Mouse (Mus musculus) midbrain, embryonic 15.5 days (tissue): ENCODE measurements around the gene Cdk13. TPM values are rescaled to one million over a fixed set of nuclear protein-coding genes. Genes with fewer than 3 reads are reported as not detected.

Experiments
- ATAC-seq: fragments of 200-750 bp; cut with Nextera tagmentation; replicated peaks from 2 replicates; pipeline ENCODE4 v1.8.0; 2017; ENCODE audit warnings: moderate TSS enrichment
- H3K27ac ChIP-seq: fragments of 300-500 bp; sonication (generic); 2 replicates; pipeline ENCODE4 v1.5.1; 2015; ENCODE audit warnings: mild to moderate bottlenecking, inconsistent platforms
- H3K27me3 ChIP-seq: fragments of 300-500 bp; sonication (generic); replicated peaks from 2 replicates; pipeline ENCODE4 v1.6.1; 2015; ENCODE audit warnings: inconsistent platforms
- H3K36me3 ChIP-seq: fragments of 300-500 bp; sonication (generic); replicated peaks from 2 replicates; pipeline ENCODE4 v1.6.1; 2015; ENCODE audit warnings: inconsistent platforms
- H3K4me1 ChIP-seq: fragments of 300-500 bp; sonication (generic); 2 replicates; pipeline ENCODE4 v1.6.1; 2015; ENCODE audit warnings: inconsistent platforms
- H3K4me2 ChIP-seq: fragments of 300-500 bp; sonication (generic); 2 replicates; pipeline ENCODE4 v1.6.1; 2015; ENCODE audit warnings: inconsistent platforms, mild to moderate bottlenecking, moderate library complexity
- H3K4me3 ChIP-seq: fragments of 300-500 bp; sonication (generic); 2 replicates; pipeline ENCODE4 v1.5.1; 2015; ENCODE audit warnings: mild to moderate bottlenecking, inconsistent platforms
- H3K9ac ChIP-seq: fragments of 300-500 bp; sonication (generic); 2 replicates; pipeline ENCODE4 v1.6.1; 2015; ENCODE audit warnings: mild to moderate bottlenecking, inconsistent platforms
- H3K9me3 ChIP-seq: fragments of 300-500 bp; sonication (generic); 2 replicates; pipeline ENCODE4 v1.6.1; 2016; ENCODE audit warnings: inconsistent platforms
- WGBS: fragments of 180-500 bp; shearing (Covaris S2); methylation state at CpG from one replicate; pipeline ENCODE4 v1.1.7; 2015; ENCODE audit warnings: mixed read lengths; 5-methylcytosine and 5-hydroxymethylcytosine counted together
- polyA plus RNA-seq: library from polyadenylated mRNA; unstranded; fragments of >200 nt; fragmentation: Nextera tagmentation; extraction: Ambion mirVana; gene quantifications from 2 replicates; pipeline ENCODE4 v1.2.1, GENCODE M21; 2015

Gene Cdk13
- polyA plus RNA-seq, 1 experiment from 2014 or later = 19.4 TPM

- no peaks in the 10 kb centered on the region for H3K9me3 ChIP-seq
- H3K4me3 ChIP-seq = no peak overlapping the region
- ATAC-seq = no peak
- no peak overlapping the region for H3K9ac ChIP-seq
- no peaks in the 10 kb centered on the region for H3K4me1 ChIP-seq
- no peaks in the 10 kb centered on the region for H3K27me3 ChIP-seq
- WGBS = 95% methylated on average over 4 of the region's 4 CpGs
- no peaks in the 10 kb centered on the region for H3K36me3 ChIP-seq
- no peak overlapping the region for H3K27ac ChIP-seq
- no peak overlapping the region for H3K4me2 ChIP-seq
Observed at GRCm38 (mm10) chr13:17727922-17728321, 77.0 kb downstream of the Cdk13 start.

- no peak overlapping the region for H3K9ac ChIP-seq
- no peak overlapping the region for H3K4me2 ChIP-seq
- H3K27me3 ChIP-seq = no peaks in the 10 kb centered on the region
- H3K4me3 ChIP-seq = no peak overlapping the region
- peaks cover 18% of the 10 kb centered on the region for H3K36me3 ChIP-seq
- WGBS = 95% methylated on average over 1 of the region's 1 CpGs
- ATAC-seq = no peak
- no peaks in the 10 kb centered on the region for H3K4me1 ChIP-seq
- H3K9me3 ChIP-seq = no peaks in the 10 kb centered on the region
- H3K27ac ChIP-seq = no peak overlapping the region
Observed at GRCm38 (mm10) chr13:17717357-17717756, 87.5 kb downstream of the Cdk13 start.

- no peak overlapping the region for H3K4me2 ChIP-seq
- ATAC-seq = peak; percentile 71
- H3K27ac ChIP-seq = no peak overlapping the region
- no peak overlapping the region for H3K4me3 ChIP-seq
- WGBS = 76% methylated on average over 5 of the region's 5 CpGs
- no peaks in the 10 kb centered on the region for H3K9me3 ChIP-seq
- H3K36me3 ChIP-seq = no peaks in the 10 kb centered on the region
- H3K9ac ChIP-seq = no peak overlapping the region
- no peaks in the 10 kb centered on the region for H3K4me1 ChIP-seq
- no peaks in the 10 kb centered on the region for H3K27me3 ChIP-seq
Observed at GRCm38 (mm10) chr13:17708784-17709311, 96.0 kb downstream of the Cdk13 start.

- Histone ChIP-seq H3K36me3 (no peaks in the 10 kb centered on the region), H3K9me3 (no peaks in the 10 kb centered on the region), H3K4me1 (no peaks in the 10 kb centered on the region), H3K27ac (no peak overlapping the region), H3K4me2 (no peak overlapping the region), H3K4me3 (no peak overlapping the region), H3K27me3 (no peaks in the 10 kb centered on the region), H3K9ac (no peak overlapping the region)
- ATAC-seq = no peak
- WGBS = 86% methylated on average over 6 of the region's 6 CpGs
Observed at GRCm38 (mm10) chr13:17705188-17705826, 99.6 kb downstream of the Cdk13 start.

DNA sequence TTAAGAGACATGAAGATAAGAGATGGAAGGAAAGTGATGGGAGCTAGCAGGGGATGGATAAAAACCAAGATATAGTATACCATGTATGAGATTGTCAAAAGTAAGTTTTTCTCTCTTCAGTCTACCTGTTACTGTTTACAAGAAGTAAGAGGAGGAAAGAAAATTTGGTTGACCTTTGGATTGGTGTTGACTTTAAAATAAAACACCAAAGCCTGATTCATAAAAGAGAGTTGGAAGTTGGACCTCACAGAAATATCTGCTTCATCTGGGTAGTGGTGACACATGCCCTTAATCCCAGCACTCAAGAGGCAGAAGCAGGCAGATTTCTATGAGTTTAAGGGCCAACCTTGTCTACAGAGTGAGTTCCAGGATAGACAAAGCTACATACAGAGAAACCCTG lies 102.6 kb downstream of the Cdk13 start:
- no peak for ATAC-seq
- Histone ChIP-seq H3K4me1 (peaks cover 4% of the 10 kb centered on the region), H3K36me3 (no peaks in the 10 kb centered on the region), H3K4me3 (no peak overlapping the region), H3K9me3 (no peaks in the 10 kb centered on the region), H3K27me3 (no peaks in the 10 kb centered on the region), H3K27ac (no peak overlapping the region), H3K4me2 (no peak overlapping the region), H3K9ac (no peak overlapping the region)

DNA sequence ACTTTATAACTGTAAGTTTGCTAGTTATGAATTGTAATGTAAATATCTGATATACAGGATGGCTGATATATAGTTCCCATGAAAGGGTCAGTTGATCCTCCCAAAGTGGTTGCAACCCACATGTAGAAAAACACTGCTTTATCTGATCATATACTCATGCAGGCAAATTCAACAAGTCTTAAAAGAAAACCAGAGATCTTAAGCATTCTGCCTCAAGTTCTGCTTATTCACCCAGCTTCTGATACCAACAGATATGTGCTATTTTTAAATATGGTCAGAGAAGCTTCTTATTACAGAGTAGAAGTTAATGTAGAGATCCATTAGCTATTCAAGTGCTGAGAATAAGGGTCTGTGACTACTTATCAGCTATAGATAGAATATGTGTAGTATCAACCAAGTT lies 103.6 kb downstream of the Cdk13 start:
- Histone ChIP-seq H3K27me3 (no peaks in the 10 kb centered on the region), H3K4me1 (peaks cover 8% of the 10 kb centered on the region), H3K4me2 (no peak overlapping the region), H3K36me3 (no peaks in the 10 kb centered on the region), H3K27ac (no peak overlapping the region), H3K9ac (no peak overlapping the region), H3K4me3 (no peak overlapping the region), H3K9me3 (no peaks in the 10 kb centered on the region)
- ATAC-seq = no peak

DNA sequence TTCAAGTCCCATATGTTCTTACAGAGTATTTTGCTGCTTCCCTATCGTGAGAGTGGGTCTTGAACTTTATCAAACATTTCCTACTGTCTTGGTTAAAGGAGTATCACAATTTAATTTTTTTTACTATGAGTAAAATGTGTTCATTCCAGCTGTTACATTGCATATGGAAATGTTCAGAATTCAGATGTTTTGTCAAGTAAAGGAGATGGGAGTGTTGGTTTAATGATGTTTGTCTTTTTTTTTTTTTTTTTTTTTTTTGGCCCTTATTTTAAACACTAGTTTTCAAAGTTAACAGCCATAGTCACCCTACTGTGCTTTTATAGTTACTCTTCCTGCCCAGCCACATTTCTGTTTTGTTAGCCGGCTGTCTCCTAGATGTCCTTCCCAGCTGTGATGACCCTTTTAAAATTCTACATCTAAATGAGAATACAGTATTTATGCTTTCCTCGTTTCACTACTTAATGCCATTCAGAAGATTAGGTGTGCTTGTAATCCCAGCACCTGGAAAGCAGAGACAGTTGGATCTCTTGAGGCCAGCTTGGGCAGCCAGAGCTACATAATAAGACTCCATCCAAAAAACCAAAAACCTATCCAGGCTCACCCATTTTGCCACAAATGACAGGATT lies 104.7 kb downstream of the Cdk13 start:
- Histone ChIP-seq H3K4me3 (no peak overlapping the region), H3K9ac (no peak overlapping the region), H3K36me3 (no peaks in the 10 kb centered on the region), H3K9me3 (no peaks in the 10 kb centered on the region), H3K4me2 (no peak overlapping the region), H3K27me3 (no peaks in the 10 kb centered on the region), H3K27ac (no peak overlapping the region), H3K4me1 (peaks cover 13% of the 10 kb centered on the region)
- 75% methylated on average over 3 of the region's 3 CpGs for WGBS
- ATAC-seq = no peak

GRCm38 (mm10) chr13:17695898-17696580 lies 108.9 kb downstream of the Cdk13 start:
- no peak for ATAC-seq

GRCm38 (mm10) chr13:17694911-17695699 lies 109.8 kb downstream of the Cdk13 start, which contains the start of the genes Mplkip and Sugct:
Gene Mplkip (plus strand): TSS chr13:17695192.
Gene Sugct (minus strand): TSS chr13:17695553.
- Histone ChIP-seq H3K36me3 (no peaks in the 10 kb centered on the region), H3K9me3 (no peaks in the 10 kb centered on the region), H3K27me3 (no peaks in the 10 kb centered on the region), H3K4me1 (peaks cover 18% of the 10 kb centered on the region), H3K9ac (peak within 1 kb of the TSS; percentile 89), H3K4me3 (peak within 1 kb of the TSS; percentile 91), H3K4me2 (peak within 1 kb of the TSS; percentile 81), H3K27ac (peak within 1 kb of the TSS; percentile 87)
- ATAC-seq = peak; percentile 99
- WGBS = 1% methylated on average over 59 of the region's 66 CpGs

More at GRCm38 (mm10) chr13:17695898-17696580, 108.9 kb downstream of the Cdk13 start:
- Histone ChIP-seq H3K4me2 (peak overlapping the region; percentile 57), H3K9ac (peak overlapping the region; percentile 89), H3K36me3 (no peaks in the 10 kb centered on the region), H3K27ac (peak overlapping the region; percentile 87), H3K4me3 (peak overlapping the region; percentile 91), H3K4me1 (peaks cover 18% of the 10 kb centered on the region), H3K27me3 (no peaks in the 10 kb centered on the region), H3K9me3 (no peaks in the 10 kb centered on the region)
- 18% methylated on average over 7 of the region's 7 CpGs for WGBS

GRCm38 (mm10) chr13:17694414-17694813 lies 110.5 kb downstream of the Cdk13 start:
- H3K36me3 ChIP-seq = no peaks in the 10 kb centered on the region

GRCm38 (mm10) chr13:17693816-17694215 lies 111.1 kb downstream of the Cdk13 start:
- no peaks in the 10 kb centered on the region for H3K27me3 ChIP-seq
- ATAC-seq = no peak
- H3K9me3 ChIP-seq = no peaks in the 10 kb centered on the region
- H3K4me1 ChIP-seq = peaks cover 18% of the 10 kb centered on the region
- no peak overlapping the region for H3K9ac ChIP-seq
- peak overlapping the region; percentile 81 for H3K4me2 ChIP-seq
- H3K36me3 ChIP-seq = no peaks in the 10 kb centered on the region
- no peak overlapping the region for H3K27ac ChIP-seq
- WGBS = 64% methylated on average over 5 of the region's 5 CpGs
- H3K4me3 ChIP-seq = peak overlapping the region; percentile 91

More at GRCm38 (mm10) chr13:17694414-17694813, 110.5 kb downstream of the Cdk13 start:
- peak overlapping the region; percentile 54 for H3K9ac ChIP-seq
- WGBS = under 1% methylated on average over 24 of the region's 25 CpGs
- peak overlapping the region; percentile 87 for H3K27ac ChIP-seq
- peak overlapping the region; percentile 81 for H3K4me2 ChIP-seq
- H3K4me3 ChIP-seq = peak overlapping the region; percentile 91
- H3K9me3 ChIP-seq = no peaks in the 10 kb centered on the region
- no peaks in the 10 kb centered on the region for H3K27me3 ChIP-seq
- ATAC-seq = peak; percentile 82
- H3K4me1 ChIP-seq = peaks cover 18% of the 10 kb centered on the region

- H3K9ac ChIP-seq = no peak overlapping the region
- no peak for ATAC-seq
- H3K4me1 ChIP-seq = peaks cover 11% of the 10 kb centered on the region
- H3K36me3 ChIP-seq = no peaks in the 10 kb centered on the region
- 82% methylated on average over 1 of the region's 1 CpGs for WGBS
- H3K9me3 ChIP-seq = no peaks in the 10 kb centered on the region
- no peak overlapping the region for H3K4me2 ChIP-seq
- H3K4me3 ChIP-seq = no peak overlapping the region
- no peaks in the 10 kb centered on the region for H3K27me3 ChIP-seq
- no peak overlapping the region for H3K27ac ChIP-seq
Observed at GRCm38 (mm10) chr13:17691436-17691835, 113.5 kb downstream of the Cdk13 start.
